Mouse (Mus musculus) megakaryocyte-erythroid progenitor cell, adult 5-6 weeks (primary cell): Measurements from ENCODE around the gene Arfgap2. TPM values are rescaled to one million over a fixed set of nuclear protein-coding genes. Genes with fewer than 3 reads are reported as not detected.

ENCODE experiments used
- ATAC-seq: replicated peaks from 2 replicates; pipeline ENCODE4 v1.8.0; 2016; ENCODE audit warnings: mild to moderate bottlenecking, inconsistent platforms; ENCODE audit not compliant: severe bottlenecking, poor library complexity, low FRiP score, low TSS enrichment
- total RNA-seq, 2 experiments: library from RNA; stranded (forward) in 1 of 2; stranded (reverse) in 1 of 2; fragments of 200-1000, 215-1000 nt in 1 of 2; fragments of >200 nt in 1 of 2; fragmentation: Nextera tagmentation in 1 of 2; gene quantifications; 2 replicates each; pipeline ENCODE4 v1.2.3; 2014 to 2017

Gene Arfgap2
- total RNA-seq, 2 experiments from 2014 or later = 30.9 to 49.6 TPM

- no peak for ATAC-seq
Observed at GRCm38 (mm10) chr2:91258054-91258453, 6.7 kb upstream of the Arfgap2 start.

- no peak for ATAC-seq
Observed at GRCm38 (mm10) chr2:91258830-91259229, 5.9 kb upstream of the Arfgap2 start.

DNA sequence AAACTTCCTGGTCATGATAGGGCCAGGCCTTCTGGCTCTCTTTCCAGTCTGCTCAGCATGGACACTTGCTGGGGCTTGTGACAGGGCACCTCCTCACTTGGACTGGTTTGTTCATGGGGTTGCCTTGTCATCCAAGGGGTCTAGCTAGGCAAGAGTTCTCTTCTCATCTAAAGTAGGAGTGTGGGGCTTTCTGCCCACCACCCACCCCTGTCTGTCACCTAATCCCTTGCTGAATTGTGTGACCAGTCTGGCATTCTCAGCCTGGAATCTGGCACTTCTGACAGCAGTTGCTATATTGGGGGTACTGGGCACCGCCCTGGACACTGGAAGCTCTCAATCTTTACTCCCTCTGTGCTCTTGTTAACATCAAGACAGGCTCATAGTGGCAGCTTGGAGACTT lies 5.3 kb upstream of the Arfgap2 start:
- no peak for ATAC-seq

DNA sequence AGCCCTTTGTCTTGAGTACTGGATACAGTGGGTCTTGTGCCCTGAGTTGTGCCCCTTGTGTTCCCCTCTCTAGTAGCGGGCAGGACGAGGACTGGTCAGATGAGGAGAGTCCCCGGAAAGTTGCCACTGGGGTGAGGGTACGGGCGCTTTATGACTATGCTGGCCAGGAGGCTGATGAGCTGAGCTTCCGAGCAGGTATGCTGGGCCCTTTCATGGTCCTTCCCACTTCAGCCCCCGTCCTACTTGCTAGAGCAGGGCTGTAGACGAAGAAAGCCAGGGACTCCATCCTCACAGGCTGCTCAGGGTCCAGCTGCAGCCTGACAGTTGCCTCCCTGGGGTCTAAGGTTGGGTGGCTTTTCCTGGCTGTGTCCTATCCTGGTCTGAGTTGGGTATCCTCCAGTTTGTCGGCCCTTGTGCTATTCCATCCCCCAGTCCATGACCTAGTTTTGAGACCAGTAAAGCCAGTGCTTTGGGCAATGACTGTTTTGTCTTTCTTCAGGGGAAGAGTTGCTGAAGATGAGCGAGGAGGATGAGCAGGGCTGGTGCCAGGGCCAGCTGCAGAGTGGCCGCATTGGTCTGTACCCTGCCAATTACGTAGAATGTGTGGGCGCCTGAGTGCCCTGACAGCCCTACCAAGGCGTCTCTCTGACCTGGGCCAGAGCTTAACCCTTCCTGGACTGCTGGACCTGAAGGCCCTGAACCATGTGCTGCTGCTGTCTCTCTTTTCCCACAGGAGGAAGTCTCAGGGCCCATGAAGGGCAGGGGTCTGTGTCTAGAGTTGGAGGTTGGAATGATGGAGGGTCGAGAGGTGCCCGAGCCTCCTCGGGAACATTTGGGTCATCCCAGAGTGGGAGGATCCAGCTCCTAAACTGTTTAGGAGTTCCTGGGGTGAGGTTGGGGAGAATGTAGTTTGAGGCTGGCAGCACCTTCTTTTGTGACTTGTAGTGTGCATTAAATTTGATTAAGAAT lies 798 bp upstream of the Arfgap2 start:
- ATAC-seq = no peak

GRCm38 (mm10) chr2:91268042-91268441 lies 3.3 kb downstream of the Arfgap2 start:
- no peak for ATAC-seq

DNA sequence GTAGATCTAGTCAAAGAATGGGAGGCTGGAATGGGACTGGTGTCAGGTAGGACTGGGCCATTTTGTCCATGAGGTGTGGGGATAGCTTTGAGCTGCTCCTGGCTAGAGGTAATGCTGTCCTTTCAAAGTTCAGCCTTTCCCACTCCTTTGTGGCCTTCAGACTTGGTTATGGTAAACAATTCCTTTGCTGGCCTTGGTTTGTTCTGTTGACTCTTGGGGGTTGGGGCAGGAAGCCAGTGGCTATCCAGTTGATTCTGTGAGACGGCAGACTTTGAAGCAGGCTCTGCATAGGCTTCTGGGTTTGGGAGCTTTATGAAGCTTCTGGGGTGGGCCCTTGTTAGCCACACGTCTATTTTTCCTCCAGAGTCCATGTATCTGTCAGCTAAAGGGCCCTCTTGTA lies 3.9 kb downstream of the Arfgap2 start:
- ATAC-seq = no peak

DNA sequence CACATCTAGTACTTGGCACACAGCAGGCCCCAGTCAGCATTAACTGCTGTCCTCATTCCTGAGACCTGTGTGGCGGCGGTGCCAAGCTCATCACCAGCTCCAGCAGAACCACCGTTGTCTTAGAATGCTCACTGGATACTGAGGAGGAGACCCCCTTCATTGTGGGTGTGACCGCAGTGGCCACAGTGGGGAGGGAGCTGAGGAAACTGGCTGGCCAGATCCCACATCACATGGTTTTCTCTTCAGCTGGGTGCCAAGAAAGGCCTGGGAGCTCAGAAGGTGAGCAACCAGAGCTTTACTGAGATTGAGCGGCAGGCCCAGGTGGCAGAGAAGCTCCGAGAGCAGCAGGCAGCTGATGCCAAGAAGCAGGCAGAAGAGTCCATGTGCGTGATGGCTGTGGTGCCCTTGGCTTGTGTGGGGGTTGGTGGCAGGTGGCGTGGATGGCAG lies 4.9 kb downstream of the Arfgap2 start:
- no peak for ATAC-seq

- ATAC-seq = no peak
Observed at GRCm38 (mm10) chr2:91278749-91279371, 14.1 kb downstream of the Arfgap2 start.

DNA sequence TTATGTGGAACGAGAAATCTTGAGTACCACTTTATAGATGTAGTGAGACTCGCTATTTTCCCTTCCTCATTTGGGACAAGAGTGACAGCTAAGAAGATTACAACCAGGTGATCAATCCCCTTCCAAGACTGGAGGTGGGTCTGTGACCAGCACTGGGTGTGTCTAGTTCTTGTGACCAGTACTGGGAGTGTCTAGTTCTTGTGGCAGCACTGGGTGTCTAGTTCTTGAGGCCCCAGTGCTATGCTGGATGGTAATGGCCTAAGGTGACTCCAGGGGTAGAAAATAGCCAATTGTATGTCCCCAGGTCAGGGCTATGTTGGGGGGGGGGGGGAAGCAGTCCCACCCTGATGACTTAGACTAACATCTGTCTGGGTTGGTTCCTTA lies 14.6 kb downstream of the Arfgap2 start:
- no peak for ATAC-seq

- no peak for ATAC-seq
Observed at GRCm38 (mm10) chr2:91281366-91281765, 16.6 kb downstream of the Arfgap2 start.

- ATAC-seq = no peak
Observed at GRCm38 (mm10) chr2:91283972-91284371, 19.2 kb downstream of the Arfgap2 start.

GRCm38 (mm10) chr2:91284375-91285199 lies 19.8 kb downstream of the Arfgap2 start:
- no peak for ATAC-seq

GRCm38 (mm10) chr2:91285885-91286505 lies 21.2 kb downstream of the Arfgap2 start:
- ATAC-seq = 0 out of 2 replicates have a peak, but pooled peaks have one; percentile 43

DNA sequence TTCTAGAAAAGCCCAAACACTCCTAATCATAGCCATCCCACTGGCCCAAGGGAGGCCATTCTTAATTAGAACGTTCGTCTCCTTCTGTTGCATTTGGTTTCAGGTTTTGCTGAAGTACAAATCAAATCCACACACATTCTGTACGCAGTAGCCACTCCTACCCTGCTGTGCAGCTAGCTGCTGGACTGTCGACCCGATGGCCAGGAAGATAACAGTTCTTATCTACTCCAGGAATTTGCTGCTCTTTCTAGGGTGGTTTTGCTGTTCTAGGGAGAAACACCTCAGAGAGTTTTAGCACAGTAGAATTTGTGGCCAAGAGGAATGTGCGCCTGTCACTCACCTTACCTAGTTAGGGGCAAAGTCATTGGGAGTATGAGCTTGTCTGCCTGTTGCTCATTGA lies 22.8 kb downstream of the Arfgap2 start:
- ATAC-seq = no peak

GRCm38 (mm10) chr2:91291197-91292007 lies 26.6 kb downstream of the Arfgap2 start:
- no peak for ATAC-seq

DNA sequence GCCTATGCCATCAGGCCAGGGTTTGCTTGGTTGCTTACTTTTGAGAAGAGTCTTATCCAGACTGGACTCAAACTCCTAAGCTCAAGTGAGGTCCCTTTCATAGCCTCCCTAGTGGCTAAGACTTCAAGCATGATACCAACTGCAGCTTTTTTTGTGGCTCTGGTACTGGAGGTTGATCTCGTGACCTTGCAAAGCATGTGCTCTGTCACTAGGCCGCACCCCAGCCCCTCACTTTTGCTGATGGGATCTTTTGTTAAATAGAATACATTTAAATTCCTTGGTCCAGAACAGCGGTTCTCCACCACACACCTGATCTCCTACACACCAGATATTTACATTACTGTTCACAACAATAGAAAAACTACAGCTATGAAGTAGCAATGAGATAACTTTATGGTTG lies 29.5 kb downstream of the Arfgap2 start:
- no peak for ATAC-seq

- no peak for ATAC-seq
Observed at GRCm38 (mm10) chr2:91295895-91296294, 31.1 kb downstream of the Arfgap2 start.

GRCm38 (mm10) chr2:91299156-91299555 lies 34.4 kb downstream of the Arfgap2 start:
- no peak for ATAC-seq

GRCm38 (mm10) chr2:91300784-91301183 lies 36.0 kb downstream of the Arfgap2 start:
- ATAC-seq = no peak
